Mouse (Mus musculus): ENCODE results near the gene Hps1.
"Not testable (repeated sequence)": the region's sequence is repeated elsewhere in the genome, so short reads cannot be mapped to it uniquely, and the experiment has no call there.

The Hps1 gene

DNA sequence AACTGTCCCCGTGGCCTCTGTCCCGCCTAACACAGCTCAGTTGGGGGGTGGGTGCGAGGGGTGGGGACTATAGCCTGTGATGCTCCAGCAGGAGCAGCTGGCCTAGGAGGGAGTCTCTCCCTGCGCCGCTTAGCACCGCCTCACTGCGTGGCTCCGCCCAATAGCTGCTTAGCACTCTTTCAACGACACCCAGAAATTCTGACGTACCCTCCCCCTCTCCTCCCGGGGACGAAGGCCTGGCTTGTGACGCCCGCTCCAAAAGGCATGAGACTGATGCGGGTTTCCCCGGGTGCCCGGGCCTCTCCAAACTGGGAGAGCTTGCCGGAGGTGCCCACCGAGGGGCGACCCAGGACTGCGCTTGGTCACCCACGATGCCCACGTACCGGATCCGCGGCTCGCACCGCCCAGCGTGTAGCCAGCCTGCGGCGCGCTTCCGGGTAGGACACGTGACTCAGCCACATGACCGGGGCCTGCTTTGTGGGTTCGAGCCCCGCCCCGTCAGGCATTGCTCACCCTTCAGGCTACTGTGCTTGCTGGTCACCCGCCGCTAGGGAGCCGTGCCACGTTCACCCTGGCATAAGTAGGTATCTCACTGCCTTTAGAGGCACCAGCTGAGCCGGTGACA lies at the start of gene Hps1:
TSS of gene Hps1 (minus strand) at position 448 of the 625 bp plus-strand sequence.
- peak; percentile 90 for DNase-seq (ENCODE audit: low spot score)

DNA sequence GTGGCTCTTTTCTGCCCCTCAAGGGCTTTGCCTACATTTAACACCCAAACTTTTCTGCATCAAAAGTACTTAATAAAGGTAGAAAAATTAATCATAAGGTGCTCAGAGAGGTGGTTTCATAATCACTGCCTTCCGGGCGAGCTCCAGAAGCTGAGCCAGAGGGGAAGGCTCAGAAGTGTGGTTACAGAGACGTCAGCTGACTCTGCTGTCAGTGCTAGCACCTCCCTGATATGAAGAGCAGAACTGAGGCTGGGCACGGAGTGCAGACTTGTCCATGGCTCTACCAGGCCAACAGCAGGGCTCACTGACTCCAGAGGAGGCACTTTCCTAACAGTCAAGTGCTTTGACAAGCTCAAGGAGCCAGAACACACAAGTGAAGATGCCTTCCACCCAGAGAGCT lies 49.4 kb upstream of the Hps1 start:
- DNase-seq (ENCODE audit: low spot score): no peak

DNA sequence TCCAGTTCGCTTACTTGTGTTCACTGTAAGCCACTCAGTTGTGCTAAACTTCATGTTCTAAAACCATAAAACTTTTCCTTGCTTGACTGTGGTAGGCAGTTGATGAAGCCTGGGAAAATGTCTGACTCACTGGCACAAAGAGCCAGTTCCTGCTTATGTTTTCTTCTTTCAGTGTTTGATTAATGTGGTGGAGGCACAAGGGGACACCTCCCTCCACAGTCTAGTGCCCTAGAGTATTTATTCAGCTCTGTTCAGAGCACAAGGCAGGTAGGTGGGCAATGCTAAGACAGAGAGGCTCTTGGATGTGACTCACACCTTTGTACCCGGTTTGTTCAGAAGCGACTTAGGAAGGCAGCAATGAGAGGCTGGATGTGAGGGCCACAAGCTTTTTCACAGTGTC lies 48.1 kb upstream of the Hps1 start:
- no peak for DNase-seq (ENCODE audit: low spot score)

DNA sequence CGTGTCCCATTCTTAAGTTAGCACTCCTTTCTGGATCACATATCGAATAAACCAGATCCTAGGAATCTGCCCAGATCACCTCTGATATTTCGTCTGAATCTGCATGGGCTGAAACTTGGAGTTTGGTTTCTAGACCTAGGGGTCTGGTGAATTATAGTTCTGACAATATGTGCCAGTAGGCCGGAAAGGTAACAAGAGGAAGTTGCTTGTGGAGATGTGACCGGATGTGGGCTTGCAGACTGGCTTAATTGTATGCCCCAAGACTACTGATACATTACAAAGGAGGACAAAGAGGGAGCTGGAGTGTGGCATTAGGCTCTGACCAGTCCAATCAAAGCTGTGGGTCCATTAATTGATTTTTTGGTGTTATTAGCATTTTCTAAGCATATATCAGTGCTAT lies 40.3 kb upstream of the Hps1 start:
- DNase-seq (ENCODE audit: low spot score): no peak

DNA sequence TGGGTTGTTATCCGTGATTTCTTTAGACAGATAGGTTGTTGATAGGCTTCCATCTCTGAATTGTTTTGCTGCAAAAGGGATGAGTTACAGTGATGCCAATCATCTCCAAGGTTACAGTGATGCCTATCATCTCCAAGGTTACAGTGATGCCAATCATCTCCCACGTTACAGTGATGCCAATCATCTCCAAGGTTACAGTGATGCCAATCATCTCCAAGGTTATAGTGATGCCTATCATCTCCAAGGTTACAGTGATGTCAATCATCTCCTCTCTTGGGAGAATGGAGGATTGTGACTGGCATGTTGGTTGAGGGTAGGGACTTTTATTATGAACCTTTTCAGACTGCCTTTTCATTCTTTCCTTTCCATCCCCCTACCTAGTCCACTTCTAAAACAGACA lies 38.0 kb upstream of the Hps1 start:
- DNase-seq (ENCODE audit: low spot score): no peak

DNA sequence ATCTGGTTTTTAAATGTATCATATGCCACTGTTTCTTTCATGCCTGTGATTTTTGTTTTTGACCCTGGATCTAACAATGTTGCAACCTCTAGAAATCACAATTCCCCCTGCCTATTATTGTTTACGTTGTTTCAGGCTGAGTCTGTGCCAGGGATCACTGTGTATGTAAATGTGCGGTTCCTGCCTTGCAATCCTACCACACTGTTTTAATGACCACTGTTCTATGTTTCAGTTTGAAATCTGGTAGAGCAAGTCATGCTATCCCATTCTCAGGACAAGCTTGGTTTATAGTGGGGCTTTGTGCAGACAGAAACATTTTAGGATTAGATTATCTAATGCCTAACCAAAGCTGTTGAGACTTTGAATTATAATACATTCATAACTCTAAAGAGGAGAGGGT lies 36.5 kb upstream of the Hps1 start:
- no peak for DNase-seq (ENCODE audit: low spot score)

DNA sequence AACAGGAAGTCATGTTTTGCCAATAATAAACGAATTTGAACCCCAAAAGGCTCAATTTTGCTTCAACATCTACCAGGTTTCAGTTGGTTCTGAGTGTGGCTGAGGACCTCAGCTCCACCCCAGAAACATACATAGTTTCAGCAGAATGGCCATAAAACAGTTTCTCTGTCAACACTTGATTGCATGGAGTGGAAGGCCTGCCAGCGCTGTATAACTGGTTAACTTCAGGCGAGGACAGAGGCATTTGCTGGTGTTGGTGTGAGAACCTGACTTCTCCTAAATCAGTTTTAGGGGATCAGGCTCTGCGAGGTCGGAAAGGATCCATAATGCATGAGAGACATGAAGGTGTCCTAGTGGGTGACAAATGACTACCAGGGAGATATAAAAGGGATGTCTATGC lies 30.4 kb upstream of the Hps1 start:
- no peak for DNase-seq (ENCODE audit: low spot score)

DNA sequence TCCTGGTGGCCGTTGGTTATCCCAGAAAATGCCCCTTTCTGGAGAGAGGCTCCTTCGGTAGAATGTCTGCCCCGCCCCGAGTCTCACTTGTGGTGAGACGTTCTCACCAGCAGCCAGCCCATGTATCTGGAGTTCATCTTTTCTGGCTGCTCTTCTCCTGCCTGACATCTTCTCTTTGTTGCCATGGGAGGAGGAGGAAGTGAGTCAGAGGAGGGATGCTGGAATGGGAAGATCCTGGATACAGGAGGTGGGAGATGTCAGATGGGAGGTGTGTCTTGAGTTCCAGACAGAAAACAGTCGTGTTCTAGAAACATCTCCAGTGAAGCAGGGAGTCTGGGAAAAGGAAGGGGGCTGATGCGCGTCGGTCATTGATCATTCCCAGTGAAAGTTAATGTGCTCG lies 29.7 kb upstream of the Hps1 start:
- DNase-seq (ENCODE audit: low spot score): no peak

DNA sequence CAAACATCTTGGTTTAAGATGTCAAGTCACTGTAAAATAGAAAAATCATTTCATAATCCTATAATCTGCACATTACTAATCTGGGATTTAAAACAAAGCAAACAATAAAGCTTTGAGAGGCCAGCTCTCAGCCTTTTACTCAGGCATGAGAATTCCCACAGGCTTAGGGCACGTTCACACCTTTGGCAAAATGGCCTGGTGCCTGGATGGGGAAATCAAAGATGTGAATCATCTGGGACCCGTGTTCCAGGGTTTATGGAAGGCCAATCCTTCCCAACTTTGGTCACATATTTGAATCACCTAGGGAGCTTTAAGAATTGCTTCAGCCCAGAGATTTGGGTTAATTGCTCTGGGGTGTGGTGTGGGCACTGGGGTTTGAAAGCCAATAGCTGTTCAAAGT lies 18.1 kb upstream of the Hps1 start:
- DNase-seq (ENCODE audit: low spot score): no peak

DNA sequence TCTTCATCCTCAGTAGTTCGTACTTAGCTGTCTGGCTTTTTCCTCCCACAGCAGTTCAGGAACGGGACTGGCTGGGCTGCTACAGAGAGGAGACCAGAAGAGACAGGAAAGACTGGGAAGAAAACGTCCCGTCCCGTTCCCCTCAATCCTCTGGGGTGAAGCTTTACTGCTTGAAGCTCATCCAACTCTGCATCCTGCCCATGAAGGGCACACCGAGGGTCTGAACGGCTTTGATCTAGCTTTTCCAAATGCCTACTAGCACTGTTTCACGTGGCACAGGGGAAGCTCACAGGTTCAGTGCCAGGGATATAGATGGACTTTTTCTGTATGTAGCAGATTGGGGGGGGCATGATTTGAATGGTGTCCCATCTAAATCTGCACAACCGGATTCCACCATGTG lies 16.0 kb upstream of the Hps1 start:
- DNase-seq (ENCODE audit: low spot score): no peak

DNA sequence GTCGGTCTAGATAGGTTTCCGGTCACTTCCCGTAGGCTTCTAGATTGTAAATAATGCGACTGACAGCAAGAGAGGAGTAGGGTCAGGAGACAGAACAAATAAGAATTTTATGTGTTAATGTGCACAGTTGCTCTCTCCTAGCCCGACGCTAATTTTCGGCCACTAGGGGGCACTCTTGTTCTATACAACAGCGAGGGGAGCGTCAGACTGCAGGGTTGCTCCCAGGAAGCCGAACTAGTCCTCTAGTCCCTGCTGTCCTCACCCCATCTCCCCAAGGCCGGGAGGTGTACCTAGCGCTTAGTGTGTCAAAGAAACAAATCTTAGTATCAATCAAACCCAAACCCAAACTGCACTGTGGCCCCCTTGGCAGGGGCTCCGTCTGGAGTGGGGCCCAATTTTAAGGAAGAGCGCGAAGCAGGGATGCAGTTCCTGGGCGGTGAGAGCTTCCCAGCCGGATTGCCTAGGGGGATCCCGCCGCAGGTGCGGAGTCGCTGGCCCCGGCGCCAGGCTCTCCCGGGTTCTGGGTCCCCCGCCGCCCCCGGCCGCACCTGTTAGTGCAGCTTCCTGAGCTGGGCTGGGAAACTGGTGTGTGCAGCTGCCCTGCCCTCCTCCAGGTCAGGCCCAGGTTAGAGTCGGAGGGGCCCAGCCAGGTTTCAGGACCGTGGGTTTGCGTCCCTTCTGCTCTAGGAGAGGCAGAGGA lies 15.3 kb upstream of the Hps1 start:
- peak; percentile 82 for DNase-seq (ENCODE audit: low spot score)

DNA sequence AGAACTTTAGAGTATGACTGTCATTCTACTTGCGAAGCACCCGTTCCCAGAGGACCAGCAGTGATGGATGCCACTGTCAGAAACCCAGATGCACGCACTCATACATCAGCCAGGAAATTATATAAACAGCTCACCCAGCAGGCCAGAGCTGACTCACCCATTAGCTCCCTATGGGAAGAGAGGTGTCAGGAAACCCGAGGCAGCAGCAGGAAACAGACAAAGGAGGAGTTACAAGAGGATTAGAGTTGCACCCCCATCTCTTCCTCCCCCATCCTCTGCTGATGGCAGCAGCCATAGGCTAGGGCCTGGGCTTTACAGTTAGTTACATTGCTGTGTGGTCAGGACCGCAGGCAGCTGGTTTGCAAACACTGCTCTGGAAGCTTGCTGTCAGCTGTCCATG lies 8.5 kb upstream of the Hps1 start:
- DNase-seq (ENCODE audit: low spot score): no peak

DNA sequence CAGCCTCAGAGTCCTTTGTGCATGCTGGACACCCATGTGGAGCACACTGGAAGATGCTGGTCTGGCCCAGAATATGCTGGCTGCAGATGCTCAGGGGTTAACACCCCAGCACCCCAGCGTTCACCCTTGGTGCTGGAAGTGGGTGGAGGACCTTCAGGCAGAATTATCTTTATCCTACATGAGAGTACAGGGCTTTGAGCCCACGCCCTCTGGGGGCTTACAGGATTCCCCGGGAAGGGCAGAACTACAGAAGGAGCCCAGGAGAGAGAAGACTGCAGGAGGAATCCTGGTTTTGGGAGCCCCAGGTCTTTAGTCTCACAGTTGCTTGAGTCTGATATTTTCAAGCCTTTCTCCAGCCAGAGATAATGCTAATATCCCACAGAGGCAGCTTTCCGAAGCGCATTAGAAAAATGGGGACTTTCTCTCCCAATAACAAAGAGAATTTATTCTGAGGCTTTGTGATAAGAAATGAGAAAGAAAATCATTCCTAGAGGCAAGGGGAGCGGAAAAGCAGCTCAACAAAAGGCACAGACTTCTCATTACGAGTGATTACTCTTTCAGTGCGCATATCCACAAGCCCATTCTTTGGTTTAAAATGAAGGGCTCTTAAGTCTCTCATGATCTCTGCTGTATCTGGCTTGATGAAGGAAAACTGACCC lies 5.9 kb upstream of the Hps1 start:
- no peak for DNase-seq (ENCODE audit: low spot score)

DNA sequence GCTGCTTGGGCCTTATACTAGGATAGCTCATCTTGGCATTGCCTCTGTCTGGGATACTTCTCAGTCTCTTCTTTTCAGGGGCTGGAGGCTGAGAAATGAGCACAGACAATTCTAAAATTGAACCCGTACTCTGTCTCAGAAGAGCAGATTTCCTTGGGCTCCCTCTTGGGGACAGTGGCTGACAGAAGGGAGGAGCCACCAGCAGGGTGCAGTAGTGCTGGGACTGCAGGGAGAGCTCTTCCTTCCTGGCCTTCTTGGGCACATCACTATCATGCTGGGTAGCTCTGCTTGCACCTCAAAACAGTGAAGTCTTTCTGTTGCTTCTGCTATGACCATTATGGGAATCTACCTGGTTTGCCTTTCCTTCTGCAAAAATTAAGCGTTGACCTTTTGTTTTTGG lies 5.4 kb upstream of the Hps1 start:
- no peak for DNase-seq (ENCODE audit: low spot score)

DNA sequence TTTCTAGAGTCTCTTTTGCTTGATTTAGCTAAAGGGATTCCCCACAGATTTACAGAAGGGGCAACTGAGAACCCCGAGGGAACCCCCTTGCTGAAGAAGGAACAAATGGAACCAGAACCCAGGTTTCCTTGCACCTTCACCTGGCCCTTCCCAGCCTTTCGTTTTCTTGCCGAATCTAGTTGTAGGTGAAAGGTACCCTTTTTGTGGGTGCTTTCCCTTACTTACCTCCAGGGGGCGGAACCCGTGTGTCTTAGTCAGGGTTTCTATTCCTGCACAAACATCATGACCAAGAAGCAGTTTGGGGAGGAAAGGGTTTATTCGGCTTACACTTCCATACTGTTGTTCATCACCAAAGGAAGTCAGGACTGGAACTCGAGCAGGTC lies 369 bp upstream of the Hps1 start:
- not testable (repeated sequence) for DNase-seq (ENCODE audit: low spot score)

DNA sequence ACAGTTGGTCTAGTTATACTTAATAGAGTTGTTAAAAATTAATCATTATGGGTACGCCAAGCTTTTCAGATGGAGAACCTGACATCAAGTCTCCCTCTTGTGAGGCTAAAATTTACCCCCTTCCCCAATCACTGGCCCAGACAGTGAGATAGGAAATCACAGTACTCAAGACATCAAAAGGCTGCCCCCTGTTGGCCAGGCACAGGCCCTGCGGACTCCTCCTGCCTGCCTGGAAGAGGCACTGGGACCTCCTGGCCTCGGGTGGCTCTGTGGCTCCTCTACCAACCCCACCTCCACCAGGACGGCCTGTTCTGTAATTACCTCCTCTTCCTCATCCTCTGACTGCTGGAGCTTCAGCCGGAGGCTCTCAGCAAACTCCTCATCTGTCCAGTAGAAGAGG lies 2.0 kb downstream of the Hps1 start:
- DNase-seq (ENCODE audit: low spot score): no peak

DNA sequence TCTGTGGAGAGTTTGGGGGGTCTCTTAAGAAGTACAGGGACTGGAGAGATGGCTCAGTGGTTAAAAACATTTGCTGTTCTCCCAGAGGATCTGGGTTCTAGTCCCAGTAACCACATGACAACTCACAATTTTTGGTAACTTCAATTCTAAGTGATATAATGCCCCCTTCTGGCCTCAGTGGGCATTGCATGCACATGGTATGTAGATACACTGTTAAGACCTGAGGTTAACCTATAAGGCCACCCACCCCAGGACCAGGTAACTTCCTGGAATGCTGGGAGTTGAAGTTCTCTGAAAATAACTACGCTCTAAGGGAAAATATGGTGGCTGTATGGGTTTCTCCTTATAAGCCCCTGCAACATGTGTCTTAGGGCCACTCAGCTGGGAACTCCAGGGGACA lies 3.0 kb downstream of the Hps1 start:
- DNase-seq (ENCODE audit: low spot score): no peak

DNA sequence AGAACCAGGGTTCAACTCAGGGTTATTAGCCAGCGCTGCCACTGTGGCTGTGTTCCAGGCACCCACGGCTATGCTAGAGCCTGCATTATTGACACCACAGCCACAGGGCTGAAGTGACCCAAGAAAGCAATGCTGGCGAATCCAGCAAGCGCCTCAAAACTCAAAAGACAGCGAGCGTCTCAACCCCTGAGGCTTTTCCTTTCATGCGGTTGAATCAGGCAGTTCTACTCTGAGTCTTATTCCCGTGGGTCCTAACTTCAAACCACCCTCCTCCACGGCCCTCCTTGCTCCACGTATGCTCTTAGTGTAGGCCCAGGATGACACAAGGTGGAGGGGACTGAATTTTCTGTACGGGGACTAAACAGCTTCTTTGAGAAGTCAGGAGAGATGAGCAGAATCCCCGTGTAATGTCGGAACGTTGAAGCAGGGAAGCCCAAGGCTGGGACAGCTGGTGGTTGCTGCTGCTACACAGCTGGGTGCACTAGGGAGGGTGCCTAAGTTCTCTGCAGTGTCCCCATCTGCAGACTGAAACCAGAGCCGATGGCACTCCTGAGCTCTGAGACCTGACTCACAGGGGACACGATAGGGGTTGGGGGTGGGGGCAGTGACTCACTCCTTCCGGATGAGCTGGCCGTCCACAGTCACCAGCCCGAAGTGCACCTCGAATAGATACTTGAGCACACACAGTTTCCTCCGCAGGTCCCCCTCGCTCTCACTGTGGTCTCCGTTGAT lies 9.5 kb downstream of the Hps1 start:
- DNase-seq (ENCODE audit: low spot score): no peak

DNA sequence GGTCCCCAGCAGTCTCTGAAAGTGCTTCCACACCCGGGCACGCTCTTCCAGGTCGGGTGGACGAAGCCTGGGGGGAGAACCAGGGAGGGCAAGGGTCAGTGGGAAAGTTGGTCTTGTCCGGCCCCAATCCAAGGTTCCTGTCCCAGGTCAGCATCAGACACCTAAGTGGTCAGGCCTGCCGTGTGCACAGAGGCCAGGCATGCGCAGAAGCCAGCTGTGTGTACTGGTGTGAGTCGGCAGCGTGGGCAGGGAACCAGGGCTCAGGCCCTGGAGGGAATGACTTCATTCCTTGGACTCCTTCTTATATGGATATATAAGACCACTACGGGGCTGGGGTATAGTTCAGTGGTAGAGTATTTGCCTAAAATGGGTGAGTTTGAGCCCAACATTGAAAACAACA lies 10.1 kb downstream of the Hps1 start:
- no peak for DNase-seq (ENCODE audit: low spot score)

DNA sequence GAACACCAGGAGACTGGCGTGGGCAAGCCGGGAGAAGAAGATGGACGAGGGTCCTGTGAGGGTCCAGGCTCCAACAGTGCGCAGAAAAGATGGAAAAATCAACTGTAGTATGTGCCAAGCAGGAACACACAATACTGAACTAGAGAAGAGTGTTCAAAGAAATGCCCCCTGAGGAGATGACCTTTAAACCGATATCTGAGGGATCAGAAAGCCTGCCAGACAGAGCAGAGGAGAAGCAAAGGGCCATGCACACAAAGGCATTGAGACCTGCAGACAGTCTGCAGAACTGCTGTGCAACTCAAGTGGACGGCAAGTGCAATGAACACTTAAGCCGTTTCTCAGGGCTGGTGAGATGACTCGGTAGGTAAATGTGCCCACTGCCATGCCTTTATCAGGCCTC lies 12.4 kb downstream of the Hps1 start:
- no peak for DNase-seq (ENCODE audit: low spot score)

DNA sequence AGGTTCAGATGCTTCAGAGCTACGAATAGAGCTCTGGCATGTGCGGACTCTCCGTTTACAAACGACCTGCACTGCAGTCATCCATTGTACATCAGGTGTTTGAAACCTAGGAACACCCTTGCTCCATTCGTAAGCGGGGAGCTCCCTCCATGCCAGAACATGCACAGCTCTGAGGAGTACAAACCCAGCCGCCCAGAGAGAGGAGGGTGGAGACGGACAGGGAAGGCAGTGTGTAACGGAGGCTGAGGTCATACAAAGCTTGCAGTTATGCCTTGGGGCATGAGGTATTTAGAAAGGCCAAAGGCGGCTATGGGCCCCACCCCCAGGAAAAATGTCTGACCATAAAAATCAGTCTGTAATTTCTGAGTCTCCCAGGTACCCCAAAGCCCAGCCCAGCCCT lies 15.4 kb downstream of the Hps1 start:
- no peak for DNase-seq (ENCODE audit: low spot score)

DNA sequence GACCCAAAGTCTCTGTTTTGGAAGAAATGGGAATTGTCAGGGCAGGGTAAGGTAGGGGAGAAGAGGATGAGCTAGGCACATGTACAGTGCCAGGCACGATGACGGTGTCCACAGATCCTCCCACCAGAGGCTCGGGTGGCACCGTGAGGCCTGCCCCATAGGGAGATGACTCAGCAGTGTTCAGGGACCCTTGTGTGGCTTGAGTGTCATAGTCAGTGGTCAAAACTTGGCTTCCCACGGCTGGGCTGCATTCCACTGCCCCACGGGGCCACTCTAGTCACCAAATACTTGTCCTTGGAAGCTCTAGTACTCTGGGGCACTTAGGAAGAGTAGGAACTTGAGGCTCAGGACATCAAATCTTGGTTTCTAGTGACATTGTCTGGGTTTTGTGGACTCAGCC lies 23.1 kb downstream of the Hps1 start:
- DNase-seq (ENCODE audit: low spot score): no peak
